Mouse (Mus musculus): ENCODE measurements at regions not wholly inside any gene's neighbourhood (a gene's known extent, or its start where the extent isn't known, plus 50 kb on each side); places are given as distances from the start of the nearest gene placed in this dataset.
A peak's percentile ranks its signal among the peaks of the same experiment; 100 is the strongest.

DNA sequence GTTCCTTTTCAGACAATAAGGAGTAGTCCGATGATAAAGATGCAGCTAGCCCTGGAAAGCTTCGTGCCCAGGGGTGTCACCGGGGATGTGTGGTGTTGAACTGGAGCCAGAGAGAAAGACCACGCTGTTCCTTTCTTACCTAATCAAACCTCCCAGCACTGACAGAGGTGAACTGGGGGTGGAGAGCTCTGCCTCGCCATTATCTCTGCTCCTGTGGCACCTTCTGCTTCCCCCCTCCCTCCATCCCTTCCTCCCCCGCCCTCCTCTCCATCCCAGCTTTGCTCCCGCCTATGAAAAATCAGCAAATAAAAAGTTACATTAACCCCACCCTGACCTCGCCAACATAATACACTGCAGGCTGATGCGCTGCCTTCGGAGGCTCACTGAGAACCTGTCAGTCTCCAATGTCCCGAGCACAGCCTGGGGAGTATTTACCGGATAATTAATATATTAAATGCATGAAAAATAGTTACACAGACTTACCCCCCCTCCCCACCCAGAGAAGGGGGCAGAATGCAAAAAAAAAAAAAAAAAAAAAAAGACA lies 96.6 kb downstream of the Mrm1 start:
- H3K9me3 ChIP-seq, result no peaks in the 10 kb centered on the region
- peaks cover 21% of the 10 kb centered on the region; the same call in 1 of the 2 replicates for H3K27me3 ChIP-seq (ENCODE audit: insufficient read depth, poor library complexity, severe bottlenecking)
- WGBS, result 62% methylated on average over 12 of the region's 12 CpGs
- no peak for DNase-seq (ENCODE audit: low spot score)
- no peaks in the 10 kb centered on the region for H3K4me1 ChIP-seq
- no peak overlapping the region for H3K4me3 ChIP-seq
- no peak overlapping the region for H3K27ac ChIP-seq
- no peaks in the 10 kb centered on the region for H3K36me3 ChIP-seq

DNA sequence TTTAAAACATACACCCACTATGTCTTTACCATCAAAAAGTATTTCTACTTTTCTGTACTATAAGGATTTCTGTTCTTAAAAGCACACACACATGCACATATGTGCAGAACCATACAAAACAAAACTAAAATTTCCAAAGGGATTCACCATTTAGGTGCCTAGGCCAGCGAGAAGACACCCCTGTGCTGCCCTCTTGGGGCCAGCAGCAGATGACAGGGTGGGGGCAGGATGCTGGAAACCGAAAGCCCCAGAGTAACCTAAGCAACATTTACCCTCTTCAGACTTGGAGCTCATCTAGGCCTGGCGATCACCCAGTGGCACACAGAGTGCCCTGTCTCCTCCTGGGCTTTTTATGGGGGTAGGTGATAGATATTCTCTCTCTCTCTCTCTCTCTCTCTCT lies 97.3 kb downstream of the Mrm1 start:
- H3K27me3 ChIP-seq (ENCODE audit: insufficient read depth, poor library complexity, severe bottlenecking), result peaks cover 21% of the 10 kb centered on the region; the same call in 1 of the 2 replicates
- no peaks in the 10 kb centered on the region for H3K4me1 ChIP-seq
- WGBS, result 33% methylated on average over 3 of the region's 3 CpGs
- no peak for DNase-seq (ENCODE audit: low spot score)
- no peak overlapping the region for H3K27ac ChIP-seq
- H3K9me3 ChIP-seq, result no peaks in the 10 kb centered on the region
- H3K36me3 ChIP-seq, result no peaks in the 10 kb centered on the region
- H3K4me3 ChIP-seq, result no peak overlapping the region

DNA sequence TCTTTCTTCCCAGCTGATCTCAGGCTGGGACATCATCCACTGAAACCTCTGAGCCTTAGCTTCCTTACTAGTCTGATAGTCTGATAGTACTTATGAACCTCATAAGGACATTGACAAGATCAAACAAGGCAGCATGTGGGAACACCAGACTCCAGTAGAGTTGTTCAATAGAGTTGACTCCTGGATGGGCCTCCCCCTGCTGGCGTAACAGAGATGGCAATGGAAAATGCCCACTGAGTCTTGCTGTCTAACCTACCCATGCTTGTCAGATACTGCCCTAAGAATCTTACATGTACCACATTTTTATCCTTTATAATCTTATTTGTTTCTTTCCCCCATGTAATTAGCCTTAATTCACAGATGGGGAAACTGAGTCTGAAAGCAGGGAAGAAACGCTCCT lies 98.2 kb downstream of the Mrm1 start:
- no peak for DNase-seq (ENCODE audit: low spot score)
- H3K9me3 ChIP-seq, result no peaks in the 10 kb centered on the region
- H3K4me1 ChIP-seq, result no peaks in the 10 kb centered on the region
- WGBS, result 62% methylated on average over 2 of the region's 2 CpGs
- no peaks in the 10 kb centered on the region for H3K36me3 ChIP-seq
- no peak overlapping the region for H3K4me3 ChIP-seq
- peaks cover 21% of the 10 kb centered on the region; the same call in 1 of the 2 replicates for H3K27me3 ChIP-seq (ENCODE audit: insufficient read depth, poor library complexity, severe bottlenecking)
- no peak overlapping the region for H3K27ac ChIP-seq

DNA sequence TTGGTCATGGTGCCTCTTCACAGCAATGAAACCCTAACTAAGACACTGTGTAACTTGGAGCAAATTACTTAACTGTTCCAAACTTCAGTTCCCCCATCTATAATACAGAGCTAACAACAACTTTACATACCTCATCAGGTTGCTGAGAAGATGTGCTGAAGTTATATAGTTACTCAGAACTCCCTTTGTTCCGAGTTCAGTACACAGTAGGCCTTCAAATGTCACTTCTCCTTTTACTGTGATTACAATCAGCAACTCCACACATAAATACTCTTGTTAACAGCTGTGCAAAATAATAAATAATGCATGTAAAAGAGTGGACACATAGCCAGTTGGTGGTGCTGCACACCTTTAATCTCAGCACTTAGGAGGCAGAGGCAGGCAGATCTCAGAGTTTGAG lies 99.5 kb downstream of the Mrm1 start:
- no peak for DNase-seq (ENCODE audit: low spot score)
- peaks cover 15% of the 10 kb centered on the region; the same call in 1 of the 2 replicates for H3K27me3 ChIP-seq (ENCODE audit: insufficient read depth, poor library complexity, severe bottlenecking)
- no peaks in the 10 kb centered on the region for H3K36me3 ChIP-seq
- no peaks in the 10 kb centered on the region for H3K9me3 ChIP-seq
- WGBS, result 85% methylated on average over 1 of the region's 1 CpGs
- H3K4me1 ChIP-seq, result no peaks in the 10 kb centered on the region
- H3K27ac ChIP-seq, result no peak overlapping the region
- H3K4me3 ChIP-seq, result no peak overlapping the region

DNA sequence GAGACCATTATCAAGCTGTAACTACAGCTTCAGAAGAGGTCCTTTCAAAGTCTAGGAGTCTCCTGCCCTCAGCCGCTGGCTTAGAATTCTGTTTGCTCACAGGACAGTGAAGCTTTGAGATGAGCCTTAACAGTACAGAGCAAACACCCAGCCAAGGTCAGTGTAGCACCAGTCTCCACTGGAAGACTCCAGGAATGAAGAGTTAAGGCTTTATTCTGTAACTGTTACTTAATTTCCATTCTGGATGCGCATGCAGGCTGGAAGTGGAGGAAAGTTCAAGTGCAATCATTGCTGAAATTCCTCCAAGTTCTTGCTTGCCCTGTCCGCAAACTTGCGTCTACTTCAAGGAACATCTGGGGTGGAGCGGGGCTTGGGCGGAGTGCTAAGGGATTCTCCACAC lies 106.6 kb downstream of the Mrm1 start:
- peaks cover 3% of the 10 kb centered on the region for H3K4me1 ChIP-seq
- no peak overlapping the region for H3K27ac ChIP-seq
- no peak overlapping the region for H3K4me3 ChIP-seq
- 86% methylated on average over 6 of the region's 6 CpGs for WGBS
- H3K36me3 ChIP-seq, result no peaks in the 10 kb centered on the region
- DNase-seq (ENCODE audit: low spot score), result no peak
- peaks cover 36% of the 10 kb centered on the region; the same call in 1 of the 2 replicates for H3K27me3 ChIP-seq (ENCODE audit: insufficient read depth, poor library complexity, severe bottlenecking)
- H3K9me3 ChIP-seq, result no peaks in the 10 kb centered on the region

DNA sequence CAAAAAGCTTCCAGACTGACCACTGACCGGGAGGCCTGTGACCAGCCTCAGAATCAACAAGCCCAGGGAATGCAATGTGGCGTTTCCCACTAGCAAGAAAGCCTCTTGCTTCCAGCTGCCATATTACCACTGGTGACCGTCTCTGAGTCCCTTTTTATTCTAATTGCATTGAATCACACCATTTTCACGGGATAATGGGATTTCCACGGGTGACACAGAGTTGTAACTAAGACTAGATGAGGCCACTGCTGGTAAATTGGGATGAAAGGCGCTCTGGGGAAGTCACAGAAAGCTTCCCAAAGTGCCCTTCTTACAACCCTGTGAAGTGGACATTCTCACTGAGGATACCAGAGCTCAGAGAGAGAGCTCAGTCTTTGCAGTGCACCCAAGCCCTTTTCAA lies 107.4 kb downstream of the Mrm1 start:
- DNase-seq (ENCODE audit: low spot score), result no peak
- H3K27ac ChIP-seq, result no peak overlapping the region
- H3K4me3 ChIP-seq, result no peak overlapping the region
- H3K4me1 ChIP-seq, result peaks cover 11% of the 10 kb centered on the region
- WGBS, result 46% methylated on average over 6 of the region's 6 CpGs
- no peaks in the 10 kb centered on the region for H3K36me3 ChIP-seq
- no peaks in the 10 kb centered on the region for H3K9me3 ChIP-seq
- H3K27me3 ChIP-seq (ENCODE audit: insufficient read depth, poor library complexity, severe bottlenecking), result peaks cover 45% of the 10 kb centered on the region; the same call in 1 of the 2 replicates

DNA sequence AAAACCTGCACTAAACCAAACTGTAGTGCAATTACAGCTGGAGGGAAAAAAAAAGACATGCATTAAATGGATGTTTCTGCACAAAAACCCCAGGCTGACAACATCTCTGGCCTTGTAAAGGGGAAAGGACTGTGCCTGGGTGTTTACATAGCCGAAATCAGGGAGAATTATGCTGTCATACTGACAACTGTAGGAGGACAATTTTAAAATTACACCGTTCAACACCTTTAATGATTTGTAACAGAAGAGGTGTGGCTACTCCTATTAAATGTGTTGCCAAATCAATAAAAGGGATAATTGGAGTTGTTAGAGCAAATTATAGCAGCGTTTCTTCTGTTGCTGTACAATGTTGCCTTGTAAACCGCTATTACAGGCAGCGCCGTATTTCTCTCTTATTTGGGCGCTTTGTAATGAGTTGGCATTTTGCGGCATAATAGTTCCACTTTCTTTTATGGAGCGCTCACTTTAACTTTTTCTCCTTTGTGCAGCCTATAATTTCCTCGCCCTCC lies 111.0 kb downstream of the Mrm1 start:
- no peaks in the 10 kb centered on the region for H3K9me3 ChIP-seq
- no peak overlapping the region for H3K4me3 ChIP-seq
- H3K36me3 ChIP-seq, result no peaks in the 10 kb centered on the region
- peaks cover 19% of the 10 kb centered on the region for H3K4me1 ChIP-seq
- WGBS, result 81% methylated on average over 10 of the region's 10 CpGs
- peaks cover 50% of the 10 kb centered on the region; the same call in 1 of the 2 replicates for H3K27me3 ChIP-seq (ENCODE audit: insufficient read depth, poor library complexity, severe bottlenecking)
- no peak for DNase-seq (ENCODE audit: low spot score)
- H3K27ac ChIP-seq, result no peak overlapping the region

DNA sequence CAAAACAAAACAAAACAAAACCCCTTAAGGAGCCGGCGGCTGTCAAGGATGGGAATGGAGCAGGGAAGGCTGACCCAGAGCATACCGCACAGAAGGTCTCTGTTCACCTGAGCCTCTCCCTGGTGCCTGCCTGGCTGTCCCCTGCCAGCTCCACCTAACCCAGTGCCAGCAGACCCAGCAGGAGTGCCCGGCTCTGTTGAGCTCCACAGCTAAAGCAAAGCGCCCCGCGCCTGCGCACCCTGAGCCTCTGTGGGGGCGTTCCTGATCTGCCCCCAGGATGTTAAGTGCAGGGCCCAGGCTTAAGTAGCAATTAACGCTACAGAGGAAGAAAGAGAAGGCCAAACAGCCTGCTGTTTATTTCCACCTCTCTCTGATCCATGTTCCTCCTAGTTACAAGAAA lies 111.5 kb downstream of the Mrm1 start:
- Histone ChIP-seq H3K4me3 (no peak overlapping the region), H3K4me1 (peaks cover 19% of the 10 kb centered on the region), H3K36me3 (no peaks in the 10 kb centered on the region), H3K27me3 (ENCODE audit: insufficient read depth, poor library complexity, severe bottlenecking) (peaks cover 52% of the 10 kb centered on the region; the same call in 1 of the 2 replicates), H3K27ac (no peak overlapping the region), H3K9me3 (no peaks in the 10 kb centered on the region)
- DNase-seq (ENCODE audit: low spot score), result no peak
- WGBS, result 13% methylated on average over 10 of the region's 10 CpGs

DNA sequence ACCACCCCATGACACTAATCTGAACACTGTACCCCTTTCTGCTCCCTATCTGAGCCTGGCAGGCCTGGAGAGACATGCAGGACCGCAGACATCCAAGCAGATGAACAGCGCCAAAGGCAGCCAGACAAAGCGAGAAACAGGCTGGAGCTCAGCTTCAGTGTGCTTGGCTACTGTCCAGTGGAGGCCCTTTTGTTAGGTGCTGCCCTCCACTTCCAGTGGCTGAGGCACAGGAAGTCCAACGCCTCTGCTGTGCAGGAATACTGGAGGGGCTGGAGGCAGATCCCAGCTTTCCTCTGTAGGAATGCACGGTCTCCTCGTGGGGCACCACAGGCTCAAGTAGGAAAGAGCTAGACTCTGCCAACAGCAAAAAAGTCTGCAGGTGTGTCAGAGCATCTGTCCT lies 112.6 kb downstream of the Mrm1 start:
- no peak overlapping the region for H3K4me3 ChIP-seq
- H3K27me3 ChIP-seq (ENCODE audit: insufficient read depth, poor library complexity, severe bottlenecking), result peaks cover 45% of the 10 kb centered on the region; the same call in 1 of the 2 replicates
- H3K27ac ChIP-seq, result no peak overlapping the region
- H3K36me3 ChIP-seq, result no peaks in the 10 kb centered on the region
- 48% methylated on average over 6 of the region's 6 CpGs for WGBS
- H3K4me1 ChIP-seq, result peaks cover 26% of the 10 kb centered on the region
- no peaks in the 10 kb centered on the region for H3K9me3 ChIP-seq
- DNase-seq (ENCODE audit: low spot score), result no peak

DNA sequence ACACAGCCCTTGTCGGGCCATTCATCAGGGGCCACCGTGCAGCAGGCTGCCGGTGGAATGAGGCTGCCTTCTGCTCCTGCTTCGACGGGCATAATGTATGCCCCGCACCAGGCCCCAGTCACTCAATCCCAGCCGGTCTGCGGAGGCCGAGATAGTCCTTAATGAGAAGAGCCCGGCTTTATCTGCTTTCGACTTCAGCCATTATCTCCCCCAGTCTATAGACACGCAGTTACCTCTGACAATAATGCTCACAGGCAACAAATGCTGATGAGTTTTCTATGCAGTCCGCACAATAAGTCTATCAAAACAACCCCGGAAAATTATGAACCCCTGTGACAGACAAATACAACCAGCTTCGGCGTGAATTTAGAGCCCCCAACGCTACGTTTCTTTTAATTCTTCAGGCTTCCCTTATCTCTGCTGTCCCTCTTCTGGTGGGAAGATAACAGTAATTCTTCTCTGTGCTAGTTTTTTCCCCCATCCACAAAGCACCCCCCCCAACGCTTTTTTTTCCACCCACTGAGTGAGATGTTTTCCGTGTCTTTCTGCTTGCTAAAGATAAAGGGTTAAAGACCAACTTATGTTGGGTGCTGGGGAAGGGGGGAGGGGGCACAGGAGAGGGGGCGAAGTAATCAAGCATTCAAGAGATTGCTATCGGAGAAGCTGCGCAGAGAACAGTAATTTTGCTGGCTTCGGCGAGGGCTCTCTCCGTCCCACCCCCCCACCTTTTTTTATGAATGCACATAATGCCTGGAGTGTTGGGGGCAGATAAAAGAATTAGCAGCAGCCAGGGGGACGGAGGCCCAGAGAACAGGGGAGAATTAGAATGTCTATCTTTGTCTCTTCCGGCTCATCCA lies 117.8 kb downstream of the Mrm1 start:
- 2% methylated on average over 28 of the region's 28 CpGs for WGBS
- no peaks in the 10 kb centered on the region for H3K36me3 ChIP-seq
- peaks cover 60% of the 10 kb centered on the region; the same call in 1 of the 2 replicates for H3K27me3 ChIP-seq (ENCODE audit: insufficient read depth, poor library complexity, severe bottlenecking)
- no peak for DNase-seq (ENCODE audit: low spot score)
- H3K4me1 ChIP-seq, result peaks cover 31% of the 10 kb centered on the region
- peak overlapping the region; percentile 52 for H3K27ac ChIP-seq
- peak overlapping the region; percentile 45 for H3K4me3 ChIP-seq
- no peaks in the 10 kb centered on the region for H3K9me3 ChIP-seq

DNA sequence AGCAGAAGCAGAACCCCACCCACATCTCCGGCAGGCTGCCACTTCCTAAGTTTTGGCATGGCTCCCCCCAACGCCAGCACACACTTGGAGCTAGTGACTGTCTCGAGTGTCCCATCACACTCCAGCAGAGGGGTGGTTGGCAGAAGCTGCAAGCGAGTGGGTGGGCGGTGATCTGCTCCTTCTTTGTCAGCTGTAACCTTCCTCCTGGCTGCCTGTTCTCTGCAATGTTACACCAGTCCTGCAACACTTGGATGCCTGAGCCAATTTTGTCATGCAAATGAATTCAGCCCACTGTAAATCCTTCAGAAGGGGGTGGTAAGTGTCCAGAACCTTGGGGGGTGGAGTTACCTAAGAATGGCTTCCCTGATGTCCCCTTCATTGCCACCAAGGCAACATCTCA lies 121.8 kb downstream of the Mrm1 start:
- Histone ChIP-seq H3K27ac (no peak overlapping the region), H3K4me1 (peaks cover 32% of the 10 kb centered on the region), H3K4me3 (no peak overlapping the region), H3K27me3 (ENCODE audit: insufficient read depth, poor library complexity, severe bottlenecking) (peaks cover 70% of the 10 kb centered on the region; the same call in 1 of the 2 replicates), H3K36me3 (no peaks in the 10 kb centered on the region), H3K9me3 (no peaks in the 10 kb centered on the region)
- 33% methylated on average over 5 of the region's 5 CpGs for WGBS
- DNase-seq (ENCODE audit: low spot score), result no peak

DNA sequence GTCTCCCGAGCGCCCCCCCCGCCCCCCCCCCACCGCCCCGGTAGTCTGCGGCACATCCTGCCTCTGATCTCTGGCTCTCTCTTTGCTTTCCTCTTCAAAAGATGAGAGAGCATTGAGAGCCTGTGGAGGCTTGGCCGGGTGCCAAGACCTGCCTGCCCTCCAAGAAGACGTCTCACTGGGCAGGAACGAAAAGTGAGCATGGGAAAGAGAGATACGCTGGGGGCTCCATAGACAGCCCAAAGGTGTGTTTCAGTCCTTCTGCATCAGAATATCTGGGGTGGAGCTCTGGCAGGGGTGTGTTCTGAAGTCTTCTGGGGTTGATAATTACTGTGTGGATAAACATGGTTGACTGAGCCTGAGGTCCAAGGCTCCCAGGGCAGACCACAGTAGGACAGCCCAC lies 126.7 kb downstream of the Mrm1 start:
- peaks cover 10% of the 10 kb centered on the region for H3K4me1 ChIP-seq
- no peak for DNase-seq (ENCODE audit: low spot score)
- WGBS, result 15% methylated on average over 10 of the region's 10 CpGs
- H3K27ac ChIP-seq, result no peak overlapping the region
- no peak overlapping the region for H3K4me3 ChIP-seq
- H3K9me3 ChIP-seq, result no peaks in the 10 kb centered on the region
- H3K36me3 ChIP-seq, result no peaks in the 10 kb centered on the region
- H3K27me3 ChIP-seq (ENCODE audit: insufficient read depth, poor library complexity, severe bottlenecking), result peaks cover 58% of the 10 kb centered on the region

DNA sequence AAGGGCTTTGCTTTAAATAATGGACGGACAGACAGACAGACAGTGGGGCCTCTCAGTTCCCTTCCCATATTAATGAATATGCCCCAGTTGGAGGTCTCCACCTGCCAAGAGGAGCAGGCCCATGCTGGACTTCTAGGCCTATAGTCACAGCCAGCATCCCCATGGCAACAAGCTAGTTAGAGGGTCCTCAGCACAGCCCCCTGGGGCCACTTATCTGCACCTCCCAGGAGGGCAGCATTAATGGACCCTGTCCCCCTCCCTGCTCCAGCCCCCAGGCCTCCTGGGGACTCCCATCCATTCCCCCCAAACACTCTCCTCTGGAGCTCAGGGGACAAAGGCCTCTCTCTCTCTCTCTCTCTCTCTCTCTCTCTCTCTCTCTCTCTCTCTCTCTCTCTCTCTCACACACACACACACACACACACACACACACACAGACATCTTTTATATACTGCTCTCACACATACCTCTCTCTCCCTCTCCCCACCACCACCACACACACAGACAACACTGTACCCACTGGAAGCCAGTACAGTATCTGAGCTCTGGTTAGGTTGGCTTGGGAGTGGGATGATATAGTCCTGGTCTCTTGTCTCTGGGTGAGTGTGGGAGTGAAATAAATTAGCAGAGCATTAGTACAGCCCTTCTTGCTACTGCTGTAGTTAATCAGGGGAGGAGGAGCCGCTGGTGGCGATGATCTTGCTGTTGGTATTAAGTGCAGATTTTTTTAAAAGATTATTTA lies 127.7 kb downstream of the Mrm1 start:
- Histone ChIP-seq H3K9me3 (no peaks in the 10 kb centered on the region), H3K36me3 (no peaks in the 10 kb centered on the region), H3K4me3 (no peak overlapping the region), H3K27me3 (ENCODE audit: insufficient read depth, poor library complexity, severe bottlenecking) (peaks cover 48% of the 10 kb centered on the region), H3K27ac (no peak overlapping the region), H3K4me1 (peaks cover 10% of the 10 kb centered on the region)
- DNase-seq (ENCODE audit: low spot score), result no peak
- WGBS, result 69% methylated on average over 3 of the region's 3 CpGs

Data from heart, embryonic 10.5 days (tissue).